Mouse (Mus musculus) granulocyte monocyte progenitor cell, adult 5-6 weeks (primary cell): Measurements from ENCODE around the gene Klra8. TPM values are rescaled to one million over a fixed set of nuclear protein-coding genes. Genes with fewer than 3 reads are reported as not detected.
"Not testable (repeated sequence)": the region's sequence is repeated elsewhere in the genome, so short reads cannot be mapped to it uniquely, and the experiment has no call there.

Source experiments
- ATAC-seq: replicated peaks from 2 replicates; pipeline ENCODE4 v1.8.0; 2016; ENCODE audit warnings: mild to moderate bottlenecking, moderate TSS enrichment, inconsistent platforms; ENCODE audit not compliant: poor library complexity, severe bottlenecking
- total RNA-seq, 2 experiments: library from RNA; stranded (forward) in 1 of 2; stranded (reverse) in 1 of 2; fragments of 200-712, 200-1000 nt in 1 of 2; fragments of >200 nt in 1 of 2; fragmentation: Nextera tagmentation in 1 of 2; gene quantifications; 2 replicates each; pipeline ENCODE4 v1.2.3; 2014 to 2017

The Klra8 gene
- total RNA-seq (2014; fragmentation: Nextera tagmentation) (not detected in 2 replicates), total RNA-seq (2017) (not detected in 2 replicates)

GRCm38 (mm10) chr6:130129798-130130197 is at the start of gene Klra8:
Gene Klra8 (minus strand): TSS chr6:130129898.
- not testable (repeated sequence) for ATAC-seq

DNA sequence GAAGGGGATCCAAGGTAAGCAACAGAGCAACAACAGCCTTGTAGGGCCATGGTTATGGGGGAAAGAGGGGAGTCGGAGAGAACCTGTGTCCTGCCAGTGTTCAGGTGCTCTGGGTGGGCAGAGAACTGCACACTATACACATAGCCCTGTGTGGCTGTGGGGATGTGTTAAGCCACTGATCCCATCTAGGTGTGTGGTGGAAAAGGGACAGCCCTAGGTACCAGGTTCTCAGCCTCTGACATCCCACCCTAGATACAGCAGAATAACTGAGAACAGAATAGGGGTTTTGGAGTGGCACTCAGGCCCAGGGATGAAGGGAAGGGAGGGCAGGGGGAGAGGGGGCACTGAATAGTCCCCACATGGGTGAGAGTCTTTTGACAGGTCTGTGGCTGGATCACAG is 19.2 kb downstream of the Klra8 start:
- ATAC-seq, result no peak

DNA sequence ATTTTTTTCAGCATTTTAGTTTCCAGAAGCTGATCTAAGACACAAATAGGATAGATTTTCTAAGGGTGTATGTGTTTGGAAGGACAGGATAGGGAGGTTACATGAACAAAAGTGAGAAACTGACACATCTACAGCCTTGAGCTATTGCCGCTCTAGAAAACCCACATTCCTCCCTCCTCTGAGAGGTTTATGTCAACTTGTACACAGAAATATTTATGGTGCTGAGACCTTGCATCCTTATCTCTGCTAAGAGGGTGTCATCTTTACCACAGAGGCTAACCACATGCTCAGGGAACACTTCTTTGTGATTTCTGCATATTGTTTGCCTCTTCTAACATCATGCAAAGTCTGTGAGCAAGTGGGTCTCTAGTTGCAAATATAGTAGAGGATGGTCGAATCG is 27.0 kb downstream of the Klra8 start:
- ATAC-seq, result not testable (repeated sequence)

- ATAC-seq, result peak; percentile 82
Measured at GRCm38 (mm10) chr6:130092336-130092948, 37.3 kb downstream of the Klra8 start.

GRCm38 (mm10) chr6:130067171-130067570 is 62.5 kb downstream of the Klra8 start, which contains the start of gene Klra4:
Gene Klra4 (minus strand): TSS chr6:130067271.
- ATAC-seq, result not testable (repeated sequence)

Other genes starting within 250 kb of the Klra8 start
- gene Klra5, start 212.2 kb downstream of the Klra8 start, total RNA-seq (2014; fragmentation: Nextera tagmentation), result not detected in 2 replicates
- gene Klra5, start 212.2 kb downstream of the Klra8 start, total RNA-seq (2017), result not detected in 2 replicates
- not detected in 2 replicates for gene Klra6, start 102.9 kb downstream of the Klra8 start, total RNA-seq (2014; fragmentation: Nextera tagmentation)
- not detected in 2 replicates for gene Klra6, start 102.9 kb downstream of the Klra8 start, total RNA-seq (2017)
- gene Klra4, start 62.6 kb downstream of the Klra8 start, total RNA-seq (2014; fragmentation: Nextera tagmentation), result not detected in 2 replicates
- not detected in 2 replicates for gene Klra4, start 62.6 kb downstream of the Klra8 start, total RNA-seq (2017)
- not detected in 2 replicates for gene Klra9, start 63.2 kb upstream of the Klra8 start, total RNA-seq (2014; fragmentation: Nextera tagmentation)
- gene Klra9, start 63.2 kb upstream of the Klra8 start, total RNA-seq (2017), result not detected in 2 replicates
- gene Klra7, start 103.4 kb upstream of the Klra8 start, total RNA-seq (2014; fragmentation: Nextera tagmentation), result not detected in 2 replicates
- 0.52 TPM in 1 of 2 replicates, not detected in the other for gene Klra7, start 103.4 kb upstream of the Klra8 start, total RNA-seq (2017)
- not detected in 2 replicates for gene Klra10, start 152.0 kb upstream of the Klra8 start, total RNA-seq (2014; fragmentation: Nextera tagmentation)
- gene Klra10, start 152.0 kb upstream of the Klra8 start, total RNA-seq (2017), result not detected in 2 replicates
- gene Klra3, start 207.7 kb upstream of the Klra8 start, total RNA-seq (2014; fragmentation: Nextera tagmentation), result not detected in 2 replicates
- gene Klra3, start 207.7 kb upstream of the Klra8 start, total RNA-seq (2017), result not detected in 2 replicates